Mouse (Mus musculus) liver, embryonic 14.5 days (tissue): ENCODE results near the gene Zp1.

ENCODE experiments used
- CTCF ChIP-seq: IDR thresholded peaks from 2 replicates; pipeline ENCODE4 v1.5.1; 2016; ENCODE audit warnings: antibody characterized with exemption, low read depth, control low read depth
- EP300 ChIP-seq: IDR thresholded peaks from 2 replicates; pipeline ENCODE4 v1.6.1; 2016; ENCODE audit warnings: antibody characterized with exemption, low read depth

- no peak for TF ChIP-seq CTCF
- no peak for TF ChIP-seq EP300
Measured at GRCm38 (mm10) chr19:10866351-10866750, 54.1 kb downstream of the Zp1 start.
